Mouse (Mus musculus) midbrain, embryonic 12.5 days (tissue): ENCODE measurements around the gene Cdc42se2. TPM values are rescaled to one million over a fixed set of nuclear protein-coding genes. Genes with fewer than 3 reads are reported as not detected.
A peak's percentile ranks its signal among the peaks of the same experiment; 100 is the strongest.

Experiments
- ATAC-seq: fragments of 200-750 bp; cut with Nextera tagmentation; 2 replicates; pipeline ENCODE4 v1.8.0; 2017; ENCODE audit warnings: low read depth, moderate TSS enrichment, moderate library complexity; ENCODE audit not compliant: low FRiP score
- H3K27ac ChIP-seq: fragments of 300-500 bp; sonication (generic); replicated peaks from 2 replicates; pipeline ENCODE4 v1.5.1; 2016; ENCODE audit warnings: mild to moderate bottlenecking
- H3K27me3 ChIP-seq: fragments of 300-500 bp; sonication (generic); 2 replicates; pipeline ENCODE4 v1.6.1; 2016; ENCODE audit warnings: mild to moderate bottlenecking
- H3K36me3 ChIP-seq: fragments of 300-500 bp; sonication (generic); 2 replicates; pipeline ENCODE4 v1.6.1; 2016
- H3K4me1 ChIP-seq: fragments of 300-500 bp; sonication (generic); 2 replicates; pipeline ENCODE4 v1.6.1; 2016
- H3K4me2 ChIP-seq: fragments of 300-500 bp; sonication (generic); replicated peaks from 2 replicates; pipeline ENCODE4 v1.6.1; 2016; ENCODE audit warnings: mild to moderate bottlenecking, moderate library complexity
- H3K4me3 ChIP-seq: fragments of 300-500 bp; sonication (generic); 2 replicates; pipeline ENCODE4 v1.5.1; 2016; ENCODE audit warnings: mild to moderate bottlenecking
- H3K9ac ChIP-seq: fragments of 300-500 bp; sonication (generic); replicated peaks from 2 replicates; pipeline ENCODE4 v1.6.1; 2016; ENCODE audit warnings: mild to moderate bottlenecking, moderate library complexity
- H3K9me3 ChIP-seq: fragments of 300-500 bp; sonication (generic); 2 replicates; pipeline ENCODE4 v1.6.1; 2016; ENCODE audit warnings: mild to moderate bottlenecking
- WGBS: fragments of 180-500 bp; shearing (Covaris S2); methylation state at CpG from one replicate; pipeline ENCODE4 v1.1.7; 2016; 5-methylcytosine and 5-hydroxymethylcytosine counted together
- polyA plus RNA-seq: library from polyadenylated mRNA; unstranded; fragments of >200 nt; fragmentation: Nextera tagmentation; extraction: Ambion mirVana; gene quantifications from 2 replicates; pipeline ENCODE4 v1.2.1, GENCODE M21; 2016

Gene Cdc42se2
- polyA plus RNA-seq, 1 experiment from 2014 or later: 251 TPM

- H3K27me3 ChIP-seq: no peaks in the 10 kb centered on the region
- H3K4me3 ChIP-seq: peak overlapping the region; percentile 94
- H3K4me2 ChIP-seq: peak overlapping the region; percentile 71
- no peaks in the 10 kb centered on the region for H3K36me3 ChIP-seq
- WGBS: under 1% methylated on average over 54 of the region's 54 CpGs
- ATAC-seq: peak; percentile 45
- peak overlapping the region; percentile 98 for H3K27ac ChIP-seq
- peaks cover 30% of the 10 kb centered on the region for H3K4me1 ChIP-seq
- H3K9me3 ChIP-seq: no peaks in the 10 kb centered on the region
- peak overlapping the region; percentile 94 for H3K9ac ChIP-seq
Observed at GRCm38 (mm10) chr11:54786858-54787487, 502 bp downstream of the Cdc42se2 start.

- Histone ChIP-seq H3K9ac (no peak overlapping the region), H3K4me2 (peak overlapping the region; percentile 71), H3K27me3 (no peaks in the 10 kb centered on the region), H3K36me3 (no peaks in the 10 kb centered on the region), H3K4me1 (peaks cover 27% of the 10 kb centered on the region), H3K27ac (no peak overlapping the region), H3K4me3 (peak overlapping the region; percentile 94; the same call in 1 of the 2 replicates), H3K9me3 (no peaks in the 10 kb centered on the region)
- no peak for ATAC-seq
- 93% methylated on average over 3 of the region's 3 CpGs for WGBS
Observed at GRCm38 (mm10) chr11:54785566-54785965, 1.9 kb downstream of the Cdc42se2 start.

- no peak overlapping the region for H3K27ac ChIP-seq
- ATAC-seq: no peak
- peaks cover 27% of the 10 kb centered on the region for H3K4me1 ChIP-seq
- no peaks in the 10 kb centered on the region for H3K27me3 ChIP-seq
- no peak overlapping the region for H3K4me3 ChIP-seq
- WGBS: 94% methylated on average over 3 of the region's 3 CpGs
- no peaks in the 10 kb centered on the region for H3K9me3 ChIP-seq
- no peak overlapping the region for H3K9ac ChIP-seq
- no peaks in the 10 kb centered on the region for H3K36me3 ChIP-seq
- H3K4me2 ChIP-seq: peak overlapping the region; percentile 14; the same call in 1 of the 2 replicates
Observed at GRCm38 (mm10) chr11:54784436-54784835, 3.0 kb downstream of the Cdc42se2 start.

GRCm38 (mm10) chr11:54782253-54782652 lies 5.2 kb downstream of the Cdc42se2 start:
- H3K9me3 ChIP-seq: no peaks in the 10 kb centered on the region
- WGBS: 86% methylated on average over 6 of the region's 6 CpGs
- no peak overlapping the region for H3K9ac ChIP-seq
- H3K4me2 ChIP-seq: no peak overlapping the region
- no peak overlapping the region for H3K4me3 ChIP-seq
- no peak overlapping the region for H3K27ac ChIP-seq
- no peaks in the 10 kb centered on the region for H3K27me3 ChIP-seq
- no peak for ATAC-seq
- H3K4me1 ChIP-seq: peaks cover 39% of the 10 kb centered on the region
- no peaks in the 10 kb centered on the region for H3K36me3 ChIP-seq

GRCm38 (mm10) chr11:54779946-54780345 lies 7.5 kb downstream of the Cdc42se2 start:
- ATAC-seq: no peak
- peaks cover 26% of the 10 kb centered on the region for H3K4me1 ChIP-seq
- no peaks in the 10 kb centered on the region for H3K27me3 ChIP-seq
- 77% methylated on average over 1 of the region's 1 CpGs for WGBS
- H3K27ac ChIP-seq: no peak overlapping the region
- H3K4me3 ChIP-seq: no peak overlapping the region
- no peaks in the 10 kb centered on the region for H3K36me3 ChIP-seq
- no peak overlapping the region for H3K4me2 ChIP-seq
- no peaks in the 10 kb centered on the region for H3K9me3 ChIP-seq
- no peak overlapping the region for H3K9ac ChIP-seq

- H3K27me3 ChIP-seq: no peaks in the 10 kb centered on the region
- no peak overlapping the region for H3K4me3 ChIP-seq
- H3K9ac ChIP-seq: no peak overlapping the region
- 86% methylated on average over 1 of the region's 1 CpGs for WGBS
- no peaks in the 10 kb centered on the region for H3K36me3 ChIP-seq
- H3K4me1 ChIP-seq: peaks cover 13% of the 10 kb centered on the region; the same call in 1 of the 2 replicates
- ATAC-seq: no peak
- no peak overlapping the region for H3K4me2 ChIP-seq
- H3K27ac ChIP-seq: no peak overlapping the region
- H3K9me3 ChIP-seq: no peaks in the 10 kb centered on the region
Observed at GRCm38 (mm10) chr11:54778131-54778844, 9.2 kb downstream of the Cdc42se2 start.

GRCm38 (mm10) chr11:54777387-54778130 lies 9.9 kb downstream of the Cdc42se2 start:
- Histone ChIP-seq H3K4me3 (no peak overlapping the region), H3K4me2 (no peak overlapping the region), H3K27ac (no peak overlapping the region), H3K36me3 (no peaks in the 10 kb centered on the region), H3K9ac (no peak overlapping the region), H3K4me1 (peaks cover 13% of the 10 kb centered on the region; the same call in 1 of the 2 replicates), H3K27me3 (no peaks in the 10 kb centered on the region), H3K9me3 (no peaks in the 10 kb centered on the region)
- ATAC-seq: no peak
- WGBS: 75% methylated on average over 6 of the region's 6 CpGs

- no peak overlapping the region for H3K4me3 ChIP-seq
- H3K9ac ChIP-seq: no peak overlapping the region
- H3K4me2 ChIP-seq: no peak overlapping the region
- H3K27ac ChIP-seq: no peak overlapping the region
- WGBS: 83% methylated on average over 4 of the region's 4 CpGs
- no peak for ATAC-seq
- no peaks in the 10 kb centered on the region for H3K9me3 ChIP-seq
- H3K4me1 ChIP-seq: peaks cover 15% of the 10 kb centered on the region
- no peaks in the 10 kb centered on the region for H3K27me3 ChIP-seq
- H3K36me3 ChIP-seq: no peaks in the 10 kb centered on the region
Observed at GRCm38 (mm10) chr11:54776735-54777333, 10.6 kb downstream of the Cdc42se2 start.

- no peak overlapping the region for H3K9ac ChIP-seq
Observed at GRCm38 (mm10) chr11:54776367-54776701, 11.1 kb downstream of the Cdc42se2 start.

GRCm38 (mm10) chr11:54775628-54776366 lies 11.7 kb downstream of the Cdc42se2 start:
- no peak for ATAC-seq

More at GRCm38 (mm10) chr11:54776367-54776701, 11.1 kb downstream of the Cdc42se2 start:
- H3K4me2 ChIP-seq: no peak overlapping the region
- H3K27me3 ChIP-seq: no peaks in the 10 kb centered on the region
- WGBS: 97% methylated on average over 2 of the region's 2 CpGs
- no peaks in the 10 kb centered on the region for H3K9me3 ChIP-seq
- H3K4me1 ChIP-seq: peaks cover 15% of the 10 kb centered on the region
- no peak overlapping the region for H3K27ac ChIP-seq
- no peak overlapping the region for H3K4me3 ChIP-seq
- no peaks in the 10 kb centered on the region for H3K36me3 ChIP-seq
- no peak for ATAC-seq

GRCm38 (mm10) chr11:54774282-54775078 lies 13.0 kb downstream of the Cdc42se2 start:
- Histone ChIP-seq H3K27me3 (no peaks in the 10 kb centered on the region), H3K4me3 (no peak overlapping the region), H3K36me3 (no peaks in the 10 kb centered on the region), H3K9me3 (no peaks in the 10 kb centered on the region), H3K4me1 (peaks cover 22% of the 10 kb centered on the region), H3K27ac (no peak overlapping the region; the same call in 1 of the 2 replicates), H3K4me2 (no peak overlapping the region), H3K9ac (no peak overlapping the region)
- ATAC-seq: no peak
- 86% methylated on average over 7 of the region's 7 CpGs for WGBS

More at GRCm38 (mm10) chr11:54775628-54776366, 11.7 kb downstream of the Cdc42se2 start:
- Histone ChIP-seq H3K4me3 (no peak overlapping the region), H3K27me3 (no peaks in the 10 kb centered on the region), H3K36me3 (no peaks in the 10 kb centered on the region), H3K9me3 (no peaks in the 10 kb centered on the region), H3K4me2 (no peak overlapping the region), H3K27ac (no peak overlapping the region), H3K9ac (no peak overlapping the region), H3K4me1 (peaks cover 18% of the 10 kb centered on the region)
- WGBS: 87% methylated on average over 4 of the region's 4 CpGs
